Mouse (Mus musculus) small intestine, adult 2 months (tissue): ENCODE measurements around the gene Mgrn1. TPM values are rescaled to one million over a fixed set of nuclear protein-coding genes. Genes with fewer than 3 reads are reported as not detected.

Source experiments
- H3K27ac ChIP-seq: fragments of 200-500 bp; 2 replicates; pipeline ENCODE4 v1.5.1; 2012; ENCODE audit warnings: low read depth, low read length, control low read depth, inconsistent platforms; ENCODE audit not compliant: insufficient read depth
- H3K27me3 ChIP-seq: fragments of 200-500 bp; 2 replicates; pipeline ENCODE4 v1.6.1; 2012; ENCODE audit warnings: mild to moderate bottlenecking, moderate library complexity, low read length, inconsistent platforms; ENCODE audit not compliant: control insufficient read depth, insufficient read depth
- H3K36me3 ChIP-seq: fragments of 200-500 bp; 2 replicates; pipeline ENCODE4 v1.6.1; 2012; ENCODE audit warnings: mild to moderate bottlenecking, low read length, control low read depth, inconsistent platforms; ENCODE audit not compliant: control insufficient read depth, insufficient read depth
- H3K4me1 ChIP-seq: fragments of 200-500 bp; 2 replicates; pipeline ENCODE4 v1.6.1; 2012; ENCODE audit warnings: low read length, inconsistent platforms, mixed read lengths; ENCODE audit not compliant: control insufficient read depth, insufficient read depth, insufficient read length
- H3K4me3 ChIP-seq: fragments of 200-500 bp; 2 replicates; pipeline ENCODE4 v1.5.1; 2012; ENCODE audit warnings: low read depth, mild to moderate bottlenecking, control low read depth, inconsistent platforms, low read length, moderate library complexity
- CTCF ChIP-seq: fragments of 200-500 bp; IDR thresholded peaks from 2 replicates; pipeline ENCODE4 v1.5.1; 2012; ENCODE audit warnings: low read depth, mild to moderate bottlenecking, control low read depth, inconsistent platforms, low read length, moderate library complexity, mixed read lengths; ENCODE audit not compliant: insufficient replicate concordance, insufficient read length; ENCODE audit errors: extremely low read depth
- POLR2A ChIP-seq: fragments of 200-500 bp; IDR thresholded peaks from 2 replicates; pipeline ENCODE4 v1.6.1; 2012; ENCODE audit warnings: low read depth, mild to moderate bottlenecking, control low read depth, inconsistent platforms, low read length, moderate library complexity
- WGBS: fragments of 180-500 bp; shearing (Covaris S2); methylation state at CpG from one replicate; pipeline ENCODE4 v1.1.7; 2018; 5-methylcytosine and 5-hydroxymethylcytosine counted together
- polyA plus RNA-seq: library from polyadenylated mRNA; depleted of rRNA; stranded (reverse); fragments of >200 nt; gene quantifications from 2 replicates; pipeline ENCODE4 v1.2.3, GENCODE M21; 2012

Mgrn1 gene
- polyA plus RNA-seq, 1 experiment: 164 TPM

DNA sequence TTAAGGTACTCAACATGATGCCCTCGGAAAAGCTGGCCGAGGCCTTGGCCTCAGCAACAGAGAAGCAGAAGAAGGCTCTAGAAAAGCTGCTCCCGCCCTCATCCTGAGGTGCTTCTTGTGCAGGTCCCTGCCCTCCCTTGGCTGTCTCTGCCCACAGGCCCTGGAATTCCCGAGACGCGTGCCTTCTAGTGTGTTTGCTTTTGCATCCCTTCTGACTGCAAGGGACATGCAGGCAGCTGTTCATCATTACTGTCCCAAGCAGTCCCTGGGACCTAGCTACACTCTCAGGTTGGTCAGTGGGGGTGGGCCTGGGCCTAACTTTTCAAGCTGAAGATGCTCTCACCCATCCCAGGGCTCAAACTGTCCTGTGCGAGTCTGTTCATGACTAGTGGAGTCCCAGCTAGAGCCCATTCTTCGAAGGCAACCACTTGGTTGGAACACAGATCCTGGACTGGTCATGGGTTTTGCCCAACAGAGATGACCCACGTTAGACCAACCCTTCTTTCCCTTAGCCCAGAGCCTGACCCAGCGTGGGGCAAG lies 54.3 kb downstream of the Mgrn1 start:
- Histone ChIP-seq H3K36me3 (peaks cover 47% of the 10 kb centered on the region), H3K4me3 (no peak overlapping the region), H3K27ac (no peak overlapping the region), H3K27me3 (no peaks in the 10 kb centered on the region), H3K4me1 (peaks cover 6% of the 10 kb centered on the region; the same call in 1 of the 2 replicates)
- WGBS: 88% methylated on average over 10 of the region's 10 CpGs
- no peak for TF ChIP-seq CTCF
- no peak for TF ChIP-seq POLR2A

- no peak for TF ChIP-seq CTCF
- no peak for TF ChIP-seq POLR2A
- Histone ChIP-seq H3K36me3 (peaks cover 51% of the 10 kb centered on the region), H3K4me1 (peaks cover 6% of the 10 kb centered on the region; the same call in 1 of the 2 replicates), H3K27me3 (no peaks in the 10 kb centered on the region), H3K27ac (no peak overlapping the region), H3K4me3 (no peak overlapping the region)
Measured at GRCm38 (mm10) chr16:4941016-4941415, 55.0 kb downstream of the Mgrn1 start.

DNA sequence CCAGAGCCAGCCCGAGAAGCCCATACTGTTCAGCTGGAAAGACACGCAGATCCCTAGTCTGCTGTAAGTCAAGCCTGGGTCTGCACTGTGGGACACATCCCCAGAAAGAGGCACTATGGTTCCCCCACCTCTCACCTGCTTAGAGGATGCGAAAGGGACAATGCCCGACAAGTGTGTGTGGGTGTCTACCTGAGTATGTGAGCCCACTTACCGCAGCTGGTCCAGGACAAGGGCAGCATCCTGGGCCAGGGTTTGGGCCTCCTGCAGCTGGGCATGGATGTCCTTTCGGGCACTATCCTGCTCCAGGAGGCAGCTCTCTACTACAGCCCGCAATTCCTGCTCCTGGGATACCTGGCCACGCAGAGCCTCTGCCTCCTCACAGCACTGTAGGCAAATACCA lies 56.8 kb downstream of the Mgrn1 start:
- Histone ChIP-seq H3K36me3 (peaks cover 52% of the 10 kb centered on the region), H3K27ac (no peak overlapping the region), H3K27me3 (no peaks in the 10 kb centered on the region), H3K4me1 (peaks cover 6% of the 10 kb centered on the region; the same call in 1 of the 2 replicates), H3K4me3 (no peak overlapping the region)
- 95% methylated on average over 8 of the region's 8 CpGs for WGBS
- TF ChIP-seq CTCF: no peak
- no peak for TF ChIP-seq POLR2A

GRCm38 (mm10) chr16:4943431-4943830 lies 57.4 kb downstream of the Mgrn1 start:
- Histone ChIP-seq H3K4me1 (peaks cover 6% of the 10 kb centered on the region; the same call in 1 of the 2 replicates), H3K36me3 (peaks cover 57% of the 10 kb centered on the region), H3K27ac (no peak overlapping the region), H3K4me3 (no peak overlapping the region), H3K27me3 (no peaks in the 10 kb centered on the region)
- TF ChIP-seq CTCF: no peak
- TF ChIP-seq POLR2A: no peak
- 91% methylated on average over 3 of the region's 3 CpGs for WGBS

DNA sequence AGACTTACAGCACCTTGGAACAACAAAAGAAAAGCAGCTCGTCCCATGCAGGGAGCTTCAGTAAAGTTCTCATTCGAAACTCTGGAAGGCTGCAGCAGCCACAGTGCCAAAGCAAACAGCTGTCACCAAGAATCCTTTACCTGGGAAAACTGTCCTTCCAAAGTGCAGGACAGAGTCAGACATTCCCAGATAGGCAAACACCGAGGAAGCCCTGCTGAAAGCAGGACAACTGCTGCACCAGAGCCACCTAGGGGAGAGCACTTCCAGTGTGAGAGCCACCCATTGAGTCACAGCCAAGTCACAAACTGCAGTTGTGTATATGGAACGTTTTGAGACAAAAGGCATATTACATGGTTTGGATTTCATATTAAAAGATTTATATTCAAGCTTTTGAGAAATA lies 59.4 kb downstream of the Mgrn1 start:
- 58% methylated on average over 4 of the region's 4 CpGs for WGBS
- TF ChIP-seq CTCF (no peak), POLR2A (no peak)
- Histone ChIP-seq H3K27ac (no peak overlapping the region), H3K4me1 (no peaks in the 10 kb centered on the region), H3K36me3 (peaks cover 64% of the 10 kb centered on the region), H3K4me3 (no peak overlapping the region), H3K27me3 (no peaks in the 10 kb centered on the region)

DNA sequence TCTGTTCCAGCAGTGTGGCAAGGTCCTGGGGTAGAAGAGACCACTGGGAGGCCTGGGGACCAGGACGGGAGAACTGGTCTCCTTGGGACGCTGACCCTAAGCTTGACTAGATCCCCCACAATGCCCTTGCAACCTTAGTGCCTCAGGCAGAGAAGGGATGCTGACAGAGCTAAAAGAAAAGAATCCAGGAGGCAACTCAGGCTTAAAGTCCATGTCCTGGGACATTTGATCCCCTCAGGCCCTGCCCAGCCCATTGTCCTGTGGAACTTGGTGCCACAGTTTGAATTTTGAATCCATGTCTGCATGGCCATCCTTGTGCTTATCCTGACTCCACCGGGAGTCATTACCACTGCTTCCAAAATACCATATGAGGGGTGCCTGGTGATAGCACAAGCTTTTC lies 60.1 kb downstream of the Mgrn1 start:
- no peak overlapping the region for H3K4me3 ChIP-seq
- WGBS: 89% methylated on average over 3 of the region's 3 CpGs
- no peaks in the 10 kb centered on the region for H3K27me3 ChIP-seq
- no peak overlapping the region for H3K27ac ChIP-seq
- peaks cover 62% of the 10 kb centered on the region for H3K36me3 ChIP-seq
- H3K4me1 ChIP-seq: no peaks in the 10 kb centered on the region
- no peak for TF ChIP-seq CTCF

GRCm38 (mm10) chr16:4947378-4947777 lies 61.3 kb downstream of the Mgrn1 start:
- Histone ChIP-seq H3K27me3 (no peaks in the 10 kb centered on the region), H3K27ac (no peak overlapping the region), H3K4me3 (no peak overlapping the region), H3K4me1 (no peaks in the 10 kb centered on the region), H3K36me3 (peaks cover 59% of the 10 kb centered on the region)
- TF ChIP-seq CTCF: no peak
- TF ChIP-seq POLR2A: no peak
- WGBS: 77% methylated on average over 4 of the region's 4 CpGs
